Mouse (Mus musculus): Measurements from ENCODE around the gene Il13ra2. TPM values are rescaled to one million over a fixed set of nuclear protein-coding genes. Genes with fewer than 3 reads are reported as not detected.

The Il13ra2 gene
- polyA plus RNA-seq (2012; ENCODE audit: low replicate concordance), result not detected in 2 replicates

GRCm38 (mm10) chrX:147429129-147429528 lies at the start of gene Il13ra2:
Gene Il13ra2 (minus strand): TSS chrX:147429192.

DNA sequence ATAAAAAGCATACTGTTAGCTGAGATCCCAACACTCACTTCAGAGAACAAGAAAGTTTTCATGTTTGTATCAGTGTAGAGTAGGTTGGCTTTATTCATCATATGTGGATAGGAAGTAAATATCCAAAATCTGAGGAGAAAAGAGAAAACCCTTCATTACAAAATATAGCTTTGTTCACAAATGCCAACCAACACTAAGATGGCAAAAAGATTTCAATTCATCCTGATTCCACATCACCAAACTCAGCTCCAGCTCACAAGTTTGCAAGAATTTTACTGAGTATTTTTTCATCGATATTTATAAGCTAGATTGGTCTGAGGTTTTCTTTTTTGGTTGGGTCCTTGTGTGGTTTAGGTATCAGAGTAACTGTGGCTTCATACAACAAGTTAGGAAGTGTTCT lies 24.6 kb upstream of the Il13ra2 start, which contains the start of gene Vmn1r239-ps:
Gene Vmn1r239-ps, minus strand, starts transcription at position 101 of the 400 bp plus-strand sequence.

Other genes with a start within 250 kb of the Il13ra2 start
- not detected in 2 replicates for gene Vmn1r239-ps, start 24.5 kb upstream of the Il13ra2 start, polyA plus RNA-seq (2012; ENCODE audit: low replicate concordance)
- not detected in 2 replicates for gene Lrch2, start 124.9 kb upstream of the Il13ra2 start, polyA plus RNA-seq (2012; ENCODE audit: low replicate concordance)